Mouse (Mus musculus): ENCODE measurements around the gene Gm10961. TPM values are rescaled to one million over a fixed set of nuclear protein-coding genes. Genes with fewer than 3 reads are reported as not detected.

Gene Gm10961
- polyA plus RNA-seq, 1 experiment, result not detected

- H3ac ChIP-seq (ENCODE audit: control insufficient read depth, insufficient read length), result no peak overlapping the region
- no peaks in the 10 kb centered on the region for H3K27me3 ChIP-seq (ENCODE audit: control insufficient read depth, insufficient read depth, insufficient read length)
- no peaks in the 10 kb centered on the region for H3K79me2 ChIP-seq (ENCODE audit: control insufficient read depth, insufficient read depth)
- H3K4me3 ChIP-seq, result no peak overlapping the region
- no peak overlapping the region for H3K4me2 ChIP-seq (ENCODE audit: low read depth)
- peaks cover 59% of the 10 kb centered on the region for H3K36me3 ChIP-seq (ENCODE audit: control insufficient read depth, insufficient read depth)
- TF ChIP-seq POLR2A (IDR thresholded peaks at IDR 0.05; ENCODE audit: insufficient read length, low read depth), result no peak
- TF ChIP-seq MAX (IDR thresholded peaks at IDR 0.05; ENCODE audit: low read depth), result no peak
- no peak for TF ChIP-seq SRF (IDR thresholded peaks at IDR 0.05; ENCODE audit: control insufficient read depth, insufficient read length, low read depth)
- TF ChIP-seq TCF3 (IDR thresholded peaks at IDR 0.05; ENCODE audit: insufficient read length, low read depth), result no peak
- no peak for TF ChIP-seq MYOD1 (IDR thresholded peaks at IDR 0.05; ENCODE audit: control insufficient read depth in 1 of 3, insufficient read length in 2 of 3, low read depth in 2 of 3)
- TF ChIP-seq REST (IDR thresholded peaks at IDR 0.05; ENCODE audit: insufficient read depth, insufficient read length), result no peak
- no peak for TF ChIP-seq TCF12 (IDR thresholded peaks at IDR 0.05; ENCODE audit: insufficient read depth, poor library complexity, severe bottlenecking)
- no peak for TF ChIP-seq USF1 (IDR thresholded peaks at IDR 0.05; ENCODE audit: low read depth)
- TF ChIP-seq POLR2AphosphoS2 (IDR thresholded peaks at IDR 0.05; ENCODE audit: insufficient read length, low read depth), result no peak
- TF ChIP-seq MYOG (IDR thresholded peaks at IDR 0.05; ENCODE audit: control insufficient read depth in 1 of 3, insufficient read depth in 1 of 3, insufficient read length in 2 of 3, low read depth in 2 of 3), result no peak
- no peak for TF ChIP-seq CEBPB (IDR thresholded peaks at IDR 0.05; ENCODE audit: insufficient read depth, poor library complexity, severe bottlenecking)
- TF ChIP-seq E2F4 (IDR thresholded peaks at IDR 0.05; ENCODE audit: insufficient read depth), result no peak
Measured at GRCm38 (mm10) chr3:107619911-107620310, 11.2 kb upstream of the Gm10961 start.

GRCm38 (mm10) chr3:107621286-107622075, 9.6 kb upstream of the Gm10961 start:
- H3K36me3 ChIP-seq (ENCODE audit: control insufficient read depth, insufficient read depth), result peaks cover 58% of the 10 kb centered on the region
- TF ChIP-seq REST (IDR thresholded peaks at IDR 0.05; ENCODE audit: insufficient read depth, insufficient read length), result no peak
- TF ChIP-seq CEBPB (IDR thresholded peaks at IDR 0.05; ENCODE audit: insufficient read depth, poor library complexity, severe bottlenecking), result no peak
- TF ChIP-seq MAX (IDR thresholded peaks at IDR 0.05; ENCODE audit: low read depth), result no peak
- TF ChIP-seq POLR2AphosphoS2 (IDR thresholded peaks at IDR 0.05; ENCODE audit: insufficient read length, low read depth), result no peak
- no peak for TF ChIP-seq USF1 (IDR thresholded peaks at IDR 0.05; ENCODE audit: low read depth)
- TF ChIP-seq MYOD1 (IDR thresholded peaks at IDR 0.05; ENCODE audit: control insufficient read depth in 1 of 3, insufficient read length in 2 of 3, low read depth in 2 of 3), result no peak
- TF ChIP-seq SRF (IDR thresholded peaks at IDR 0.05; ENCODE audit: control insufficient read depth, insufficient read length, low read depth), result no peak
- no peak for TF ChIP-seq MYOG (IDR thresholded peaks at IDR 0.05; ENCODE audit: control insufficient read depth in 1 of 3, insufficient read depth in 1 of 3, insufficient read length in 2 of 3, low read depth in 2 of 3)
- no peak for TF ChIP-seq TCF12 (IDR thresholded peaks at IDR 0.05; ENCODE audit: insufficient read depth, poor library complexity, severe bottlenecking)
- no peak for TF ChIP-seq POLR2A (IDR thresholded peaks at IDR 0.05; ENCODE audit: insufficient read length, low read depth)
- TF ChIP-seq E2F4 (IDR thresholded peaks at IDR 0.05; ENCODE audit: insufficient read depth), result no peak
- no peak for TF ChIP-seq TCF3 (IDR thresholded peaks at IDR 0.05; ENCODE audit: insufficient read length, low read depth)
- no peaks in the 10 kb centered on the region for H3K79me2 ChIP-seq (ENCODE audit: control insufficient read depth, insufficient read depth)
- no peak overlapping the region for H3K4me2 ChIP-seq (ENCODE audit: low read depth)
- no peak overlapping the region for H3ac ChIP-seq (ENCODE audit: control insufficient read depth, insufficient read length)
- H3K4me3 ChIP-seq, result no peak overlapping the region
- H3K27me3 ChIP-seq (ENCODE audit: control insufficient read depth, insufficient read depth, insufficient read length), result no peaks in the 10 kb centered on the region

GRCm38 (mm10) chr3:107622537-107622936, 8.6 kb upstream of the Gm10961 start:
- Histone ChIP-seq H3K79me2 (ENCODE audit: control insufficient read depth, insufficient read depth) (no peaks in the 10 kb centered on the region), H3ac (ENCODE audit: control insufficient read depth, insufficient read length) (no peak overlapping the region), H3K4me3 (no peak overlapping the region), H3K36me3 (ENCODE audit: control insufficient read depth, insufficient read depth) (peaks cover 60% of the 10 kb centered on the region), H3K27me3 (ENCODE audit: control insufficient read depth, insufficient read depth, insufficient read length) (no peaks in the 10 kb centered on the region), H3K4me2 (ENCODE audit: low read depth) (no peak overlapping the region)
- no peak for TF ChIP-seq POLR2A (IDR thresholded peaks at IDR 0.05; ENCODE audit: insufficient read length, low read depth)
- no peak for TF ChIP-seq REST (IDR thresholded peaks at IDR 0.05; ENCODE audit: insufficient read depth, insufficient read length)
- no peak for TF ChIP-seq MAX (IDR thresholded peaks at IDR 0.05; ENCODE audit: low read depth)
- no peak for TF ChIP-seq MYOG (IDR thresholded peaks at IDR 0.05; ENCODE audit: control insufficient read depth in 1 of 3, insufficient read depth in 1 of 3, insufficient read length in 2 of 3, low read depth in 2 of 3)
- TF ChIP-seq TCF3 (IDR thresholded peaks at IDR 0.05; ENCODE audit: insufficient read length, low read depth), result no peak
- TF ChIP-seq POLR2AphosphoS2 (IDR thresholded peaks at IDR 0.05; ENCODE audit: insufficient read length, low read depth), result no peak

- TF ChIP-seq MYOG (IDR thresholded peaks at IDR 0.05; ENCODE audit: control insufficient read depth in 1 of 3, insufficient read depth in 1 of 3, insufficient read length in 2 of 3, low read depth in 2 of 3), result no peak
- no peak for TF ChIP-seq SRF (IDR thresholded peaks at IDR 0.05; ENCODE audit: control insufficient read depth, insufficient read length, low read depth)
- TF ChIP-seq E2F4 (IDR thresholded peaks at IDR 0.05; ENCODE audit: insufficient read depth), result no peak
- no peak for TF ChIP-seq POLR2A (IDR thresholded peaks at IDR 0.05; ENCODE audit: insufficient read length, low read depth)
- TF ChIP-seq CEBPB (IDR thresholded peaks at IDR 0.05; ENCODE audit: insufficient read depth, poor library complexity, severe bottlenecking), result no peak
- TF ChIP-seq TCF12 (IDR thresholded peaks at IDR 0.05; ENCODE audit: insufficient read depth, poor library complexity, severe bottlenecking), result no peak
- no peak for TF ChIP-seq REST (IDR thresholded peaks at IDR 0.05; ENCODE audit: insufficient read depth, insufficient read length)
- TF ChIP-seq MYOD1 (IDR thresholded peaks at IDR 0.05; ENCODE audit: control insufficient read depth in 1 of 3, insufficient read length in 2 of 3, low read depth in 2 of 3), result no peak
- no peak for TF ChIP-seq USF1 (IDR thresholded peaks at IDR 0.05; ENCODE audit: low read depth)
- TF ChIP-seq POLR2AphosphoS2 (IDR thresholded peaks at IDR 0.05; ENCODE audit: insufficient read length, low read depth), result no peak
- no peak for TF ChIP-seq TCF3 (IDR thresholded peaks at IDR 0.05; ENCODE audit: insufficient read length, low read depth)
- TF ChIP-seq MAX (IDR thresholded peaks at IDR 0.05; ENCODE audit: low read depth), result no peak
- Histone ChIP-seq H3K27me3 (ENCODE audit: control insufficient read depth, insufficient read depth, insufficient read length) (no peaks in the 10 kb centered on the region), H3K36me3 (ENCODE audit: control insufficient read depth, insufficient read depth) (peaks cover 60% of the 10 kb centered on the region), H3K4me3 (no peak overlapping the region), H3K4me2 (ENCODE audit: low read depth) (no peak overlapping the region), H3K79me2 (ENCODE audit: control insufficient read depth, insufficient read depth) (peaks cover 12% of the 10 kb centered on the region), H3ac (ENCODE audit: control insufficient read depth, insufficient read length) (no peak overlapping the region)
Measured at GRCm38 (mm10) chr3:107624424-107624823, 6.7 kb upstream of the Gm10961 start.

Measured in myocyte (in vitro differentiated cells).